Mouse (Mus musculus): Measurements from ENCODE around the gene Cdkn2b. TPM values are rescaled to one million over a fixed set of nuclear protein-coding genes. Genes with fewer than 3 reads are reported as not detected.

Cdkn2b gene
- polyA plus RNA-seq, 1 experiment: 8.2 TPM

- H3K4me3 ChIP-seq (ENCODE audit: control insufficient read depth, low read depth, low read length): peak overlapping the region; percentile 71
- H3K36me3 ChIP-seq (ENCODE audit: control insufficient read depth, insufficient read depth, low read length): no peaks in the 10 kb centered on the region
- no peak for TF ChIP-seq CTCF (IDR thresholded peaks at IDR 0.05; ENCODE audit: control insufficient read depth, insufficient read depth, insufficient replicate concordance, low read depth, low read length)
- TF ChIP-seq POLR2A (IDR thresholded peaks at IDR 0.05; ENCODE audit: control insufficient read depth, low read depth, low read length): no peak
- no peaks in the 10 kb centered on the region; the same call in 1 of the 2 replicates for H3K27me3 ChIP-seq (ENCODE audit: control insufficient read depth, insufficient read depth, low read length)
- H3K27ac ChIP-seq (ENCODE audit: control insufficient read depth, insufficient read depth, low read depth, low read length): no peak overlapping the region
- H3K4me1 ChIP-seq (ENCODE audit: control insufficient read depth, insufficient read depth, low read length): peaks cover 14% of the 10 kb centered on the region
Observed at GRCm38 (mm10) chr4:89272961-89273540, 37.8 kb downstream of the Cdkn2b start.

DNA sequence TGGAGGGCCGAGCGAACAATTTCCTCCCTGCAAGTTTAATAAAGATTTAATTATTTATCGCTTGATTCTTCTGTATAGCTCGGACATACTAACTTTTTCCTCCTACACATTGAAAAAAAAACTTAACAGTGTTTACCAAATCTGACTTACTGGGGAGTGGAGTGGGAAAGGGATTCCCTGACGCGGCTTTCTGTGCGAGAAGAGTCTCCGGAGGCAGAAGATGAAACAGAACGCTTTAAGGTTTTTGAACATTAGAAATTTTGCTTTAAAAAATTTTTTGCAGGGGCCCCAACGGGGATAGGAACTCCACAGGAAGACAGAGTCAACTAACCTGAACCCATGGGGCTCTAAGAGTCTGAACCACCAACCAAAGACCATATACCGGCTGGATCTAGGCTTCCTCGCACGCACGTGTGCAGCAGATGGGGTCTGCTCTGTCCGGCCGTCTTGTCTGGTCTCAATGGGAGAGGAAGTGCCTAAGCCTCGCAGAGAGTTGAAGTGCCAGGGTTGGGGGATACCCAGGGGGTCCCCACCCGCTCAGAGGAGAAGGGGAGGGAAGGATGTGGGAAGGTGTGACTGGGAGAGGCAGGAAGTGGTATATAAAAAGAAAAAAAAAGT, 38.6 kb downstream of the Cdkn2b start:
- no peak overlapping the region for H3K27ac ChIP-seq (ENCODE audit: control insufficient read depth, insufficient read depth, low read depth, low read length)
- TF ChIP-seq CTCF (IDR thresholded peaks at IDR 0.05; ENCODE audit: control insufficient read depth, insufficient read depth, insufficient replicate concordance, low read depth, low read length) (no peak), POLR2A (IDR thresholded peaks at IDR 0.05; ENCODE audit: control insufficient read depth, low read depth, low read length) (no peak)
- no peaks in the 10 kb centered on the region; the same call in 1 of the 2 replicates for H3K27me3 ChIP-seq (ENCODE audit: control insufficient read depth, insufficient read depth, low read length)

GRCm38 (mm10) chr4:89257768-89258167, 53.1 kb downstream of the Cdkn2b start:
- TF ChIP-seq POLR2A (IDR thresholded peaks at IDR 0.05; ENCODE audit: control insufficient read depth, low read depth, low read length) (no peak), CTCF (IDR thresholded peaks at IDR 0.05; ENCODE audit: control insufficient read depth, insufficient read depth, insufficient replicate concordance, low read depth, low read length) (no peak)
- Histone ChIP-seq H3K36me3 (ENCODE audit: control insufficient read depth, insufficient read depth, low read length) (no peaks in the 10 kb centered on the region), H3K4me1 (ENCODE audit: control insufficient read depth, insufficient read depth, low read length) (no peaks in the 10 kb centered on the region), H3K4me3 (ENCODE audit: control insufficient read depth, low read depth, low read length) (no peak overlapping the region), H3K27ac (ENCODE audit: control insufficient read depth, insufficient read depth, low read depth, low read length) (no peak overlapping the region), H3K27me3 (ENCODE audit: control insufficient read depth, insufficient read depth, low read length) (no peaks in the 10 kb centered on the region)

More for the DNA sequence above, 38.6 kb downstream of the Cdkn2b start:
- Histone ChIP-seq H3K36me3 (ENCODE audit: control insufficient read depth, insufficient read depth, low read length) (no peaks in the 10 kb centered on the region), H3K4me1 (ENCODE audit: control insufficient read depth, insufficient read depth, low read length) (peaks cover 14% of the 10 kb centered on the region), H3K4me3 (ENCODE audit: control insufficient read depth, low read depth, low read length) (no peak overlapping the region; the same call in 1 of the 2 replicates)

Other genes with a start within 250 kb of the Cdkn2b start
- gene Mtap, start 173.9 kb downstream of the Cdkn2b start, polyA plus RNA-seq (2012; rRNA removed): 1.8 and 2.0 TPM in 2 replicates
- 13.3 and 15.0 TPM in 2 replicates for gene Cdkn2a, start 16.4 kb downstream of the Cdkn2b start, polyA plus RNA-seq (2012; rRNA removed)